Mouse (Mus musculus): ENCODE results near the gene Tmem183a.

DNA sequence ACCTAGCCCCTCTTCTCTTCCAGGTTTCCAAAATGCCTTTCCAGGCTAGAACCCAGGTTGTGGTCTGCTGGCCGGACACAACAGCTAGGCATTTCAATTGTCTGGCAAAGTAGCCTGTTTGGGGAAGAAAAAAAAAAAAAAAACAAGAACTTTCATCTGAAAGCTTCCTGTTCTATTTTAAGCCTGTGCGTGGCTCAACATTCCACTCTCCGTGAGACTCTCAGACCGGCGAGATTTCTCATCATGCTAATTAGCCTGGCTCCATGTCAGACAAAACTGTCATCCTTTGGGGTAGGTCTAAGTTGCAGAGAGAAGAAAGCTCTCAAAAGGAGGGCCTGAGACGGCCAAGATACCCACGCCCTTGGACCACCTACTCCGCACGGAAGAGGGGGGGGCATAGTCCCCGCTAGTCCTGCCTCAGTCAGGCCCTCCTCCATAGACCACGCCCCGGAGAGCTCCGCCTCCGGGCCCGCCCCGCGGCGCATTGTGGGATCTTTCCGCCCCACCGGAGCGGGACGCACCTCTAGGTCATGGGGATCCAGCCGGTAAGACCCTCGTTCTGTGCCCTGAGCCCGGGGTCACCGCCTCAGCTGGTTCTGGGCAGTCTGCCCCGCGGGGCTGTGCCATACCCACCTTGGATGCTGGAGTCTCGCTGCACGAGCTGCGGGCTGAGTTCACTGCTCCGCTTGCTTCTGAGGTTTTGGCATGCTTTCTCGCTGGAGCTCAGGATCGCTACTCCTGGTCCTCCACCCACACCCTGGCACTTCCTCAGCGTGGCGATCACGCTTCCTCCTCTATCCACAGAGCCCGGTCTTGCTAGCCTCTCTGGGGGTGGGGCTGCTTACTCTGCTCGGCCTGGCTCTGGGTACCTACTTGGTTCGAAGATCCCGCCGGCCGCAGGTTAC lies 44.0 kb upstream of the Tmem183a start, which contains the start of gene Cyb5r1:
- TF ChIP-seq CTCF (IDR thresholded peaks at IDR 0.05; ENCODE audit: low read depth) (no peak), EP300 (IDR thresholded peaks at IDR 0.05; ENCODE audit: low read depth) (no peak)

Measured in heart, postnatal 0 days (tissue).